Mouse (Mus musculus) hindbrain, embryonic 10.5 days (tissue): Measurements from ENCODE around the gene Cyp4x1. TPM values are rescaled to one million over a fixed set of nuclear protein-coding genes. Genes with fewer than 3 reads are reported as not detected.
"Not testable (repeated sequence)": the region's sequence is repeated elsewhere in the genome, so short reads cannot be mapped to it uniquely, and the experiment has no call there.

Source experiments
- DNase-seq: peaks from one replicate; pipeline ENCODE4 v3.0.0-alpha.2; 2017; ENCODE audit warnings: low spot score
- H3K27ac ChIP-seq: fragments of 300-500 bp; sonication (generic); 2 replicates; pipeline ENCODE4 v1.5.1; 2016; ENCODE audit warnings: mild to moderate bottlenecking, moderate library complexity
- H3K27me3 ChIP-seq: fragments of 300-500 bp; sonication (generic); 2 replicates; pipeline ENCODE4 v1.6.1; 2016; ENCODE audit warnings: mild to moderate bottlenecking; ENCODE audit not compliant: poor library complexity, insufficient read depth, severe bottlenecking
- H3K36me3 ChIP-seq: fragments of 300-500 bp; sonication (generic); 2 replicates; pipeline ENCODE4 v1.6.1; 2016; ENCODE audit warnings: mild to moderate bottlenecking, moderate library complexity
- H3K4me1 ChIP-seq: fragments of 300-500 bp; sonication (generic); replicated peaks from 2 replicates; pipeline ENCODE4 v1.6.1; 2016; ENCODE audit warnings: mild to moderate bottlenecking
- H3K4me3 ChIP-seq: fragments of 300-500 bp; sonication (generic); 2 replicates; pipeline ENCODE4 v1.5.1; 2016; ENCODE audit warnings: mild to moderate bottlenecking, moderate library complexity
- H3K9me3 ChIP-seq: fragments of 300-500 bp; sonication (generic); 2 replicates; pipeline ENCODE4 v1.6.1; 2016; ENCODE audit warnings: mild to moderate bottlenecking, moderate library complexity
- WGBS: fragments of 180-500 bp; shearing (Covaris S2); methylation state at CpG from one replicate; pipeline ENCODE4 v1.1.7; 2016; 5-methylcytosine and 5-hydroxymethylcytosine counted together
- polyA plus RNA-seq: library from polyadenylated mRNA; unstranded; fragments of >200 nt; fragmentation: Nextera tagmentation; extraction: Ambion mirVana; gene quantifications from 2 replicates; pipeline ENCODE4 v1.2.1, GENCODE M21; 2016

Gene Cyp4x1
- 0.40 and 0.82 TPM in 2 replicates for polyA plus RNA-seq

DNA sequence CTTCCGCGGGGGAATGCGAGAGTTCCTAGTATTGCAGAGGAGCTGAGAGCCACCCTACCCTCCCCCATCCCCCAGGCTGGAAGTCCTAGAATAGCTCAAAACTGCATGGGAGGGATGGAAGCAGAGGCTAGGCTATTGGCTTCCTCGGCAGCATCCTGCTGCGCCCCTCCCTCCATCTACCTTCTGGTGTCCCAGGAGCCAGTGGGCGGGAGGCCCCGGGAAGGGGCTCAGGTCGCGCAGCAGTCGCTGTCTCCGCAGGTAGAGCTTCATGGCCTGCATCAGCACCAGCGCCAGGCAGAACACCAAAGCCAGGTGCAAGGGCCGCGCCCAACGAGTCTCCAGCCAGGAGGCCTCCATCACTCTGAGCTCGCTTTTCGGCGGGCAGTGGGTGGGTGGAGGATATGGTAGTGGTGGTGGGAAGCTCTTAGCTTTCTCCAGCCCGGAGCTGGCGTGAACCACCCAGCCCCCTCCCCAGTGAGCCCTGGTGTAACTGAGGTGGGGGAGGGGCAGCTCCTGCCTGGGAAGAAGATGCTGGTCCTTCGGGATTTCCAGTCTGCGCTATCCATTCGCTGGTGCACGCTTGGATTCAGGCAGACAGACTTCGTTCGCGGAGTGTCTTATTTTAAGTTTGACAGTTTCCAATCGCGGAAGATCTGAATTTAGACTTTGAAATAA, at the start of gene Cyp4x1:
Gene Cyp4x1 (minus strand): TSS at position 661 of the 675 bp plus-strand sequence.
- peak within 1 kb of the TSS; percentile 57 for H3K4me3 ChIP-seq
- peak; percentile 30 for DNase-seq
- no peaks in the 10 kb centered on the region for H3K36me3 ChIP-seq
- H3K27ac ChIP-seq, result 0 out of 2 replicates have a peak within 1 kb of the TSS, but pooled peaks have one; percentile 17
- H3K9me3 ChIP-seq, result no peaks in the 10 kb centered on the region
- under 1% methylated on average over 29 of the region's 29 CpGs for WGBS
- peaks cover 12% of the 10 kb centered on the region for H3K4me1 ChIP-seq
- H3K27me3 ChIP-seq, result peaks cover 29% of the 10 kb centered on the region

DNA sequence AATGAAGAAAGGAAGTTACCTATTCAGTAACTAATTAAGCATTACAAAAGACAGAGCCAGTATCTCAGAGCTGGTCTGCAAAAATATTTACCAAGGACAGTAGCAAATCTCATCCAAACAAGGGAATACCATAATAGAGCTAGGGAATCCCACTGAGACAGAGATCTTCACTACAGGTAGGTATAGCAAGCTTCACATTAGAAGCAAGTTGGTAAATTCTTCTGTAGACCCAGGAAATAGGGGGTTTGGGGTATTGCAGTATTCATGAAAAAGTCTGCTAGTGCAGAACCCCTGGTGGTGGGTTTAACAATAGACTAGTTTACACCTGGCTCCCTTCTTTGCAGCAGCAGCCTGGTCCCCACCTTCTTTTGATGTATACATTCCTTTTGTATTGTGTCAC, 42.1 kb upstream of the Cyp4x1 start:
- not testable (repeated sequence) for H3K4me1 ChIP-seq, H3K27ac ChIP-seq

DNA sequence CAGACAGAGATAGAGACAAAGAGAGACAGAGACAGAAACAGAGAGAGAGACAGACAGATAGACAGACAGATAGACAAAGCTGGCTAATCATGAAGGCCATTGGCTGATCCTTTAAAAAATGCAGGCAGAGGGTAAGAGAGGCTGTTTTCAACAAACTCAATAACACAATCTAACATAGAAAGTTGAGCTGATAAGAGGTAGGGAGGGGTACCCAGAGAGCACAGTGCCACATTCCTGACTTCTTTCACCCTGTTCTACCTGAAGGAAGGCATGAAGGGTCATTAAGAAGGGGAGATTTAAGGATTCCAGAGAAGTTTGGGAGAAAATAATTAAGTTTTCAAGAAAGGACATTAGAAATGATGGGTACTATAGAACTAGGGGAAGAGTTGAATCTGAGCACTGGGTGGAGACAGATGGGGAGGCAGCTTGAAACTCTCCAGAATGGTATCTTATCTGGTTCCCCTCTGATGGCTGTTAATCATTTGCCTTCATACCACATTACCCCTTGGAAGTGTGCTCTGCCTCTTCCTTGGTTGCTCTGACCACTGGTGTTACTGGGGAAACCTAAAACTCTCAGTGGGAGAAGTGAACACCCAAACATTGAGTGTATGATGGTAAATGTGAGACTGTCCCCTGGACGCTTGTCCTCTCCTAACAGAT, 40.7 kb upstream of the Cyp4x1 start:
- no peak overlapping the region for H3K27ac ChIP-seq
- no peaks in the 10 kb centered on the region for H3K36me3 ChIP-seq

More for the DNA sequence above, 42.1 kb upstream of the Cyp4x1 start:
- not testable (repeated sequence) for H3K27me3 ChIP-seq, DNase-seq, H3K36me3 ChIP-seq, H3K4me3 ChIP-seq, H3K9me3 ChIP-seq

DNA sequence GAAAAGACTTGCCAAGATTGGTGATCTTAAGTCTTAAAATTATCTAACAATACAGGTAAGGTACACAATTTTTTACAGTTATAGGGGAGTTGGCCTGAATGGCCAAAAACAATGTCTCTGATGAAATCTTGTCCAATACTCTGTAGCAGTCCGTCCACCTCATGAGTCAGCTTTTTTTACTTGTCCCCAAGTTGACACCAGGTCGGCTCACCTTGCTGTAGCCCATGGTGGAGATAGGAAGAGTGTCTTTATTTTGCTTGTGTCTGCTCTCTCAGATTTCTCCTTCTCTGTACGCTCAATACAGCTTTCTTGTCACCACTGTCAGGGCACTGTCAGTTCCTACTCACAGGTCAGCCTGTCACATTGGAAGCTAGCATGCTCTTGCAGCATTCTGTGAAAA, 24.9 kb upstream of the Cyp4x1 start:
- not testable (repeated sequence) for H3K27ac ChIP-seq, H3K27me3 ChIP-seq, H3K36me3 ChIP-seq, H3K4me3 ChIP-seq, H3K4me1 ChIP-seq, H3K9me3 ChIP-seq, DNase-seq
- WGBS, result 83% methylated on average over 3 of the region's 3 CpGs

More for the DNA sequence above, 40.7 kb upstream of the Cyp4x1 start:
- Histone ChIP-seq H3K9me3 (0 out of 2 replicates have a peak, but pooled peaks cover 2% of the 10 kb centered on the region), H3K4me1 (no peaks in the 10 kb centered on the region), H3K27me3 (no peaks in the 10 kb centered on the region), H3K4me3 (no peak overlapping the region)
- DNase-seq, result no peak
- 67% methylated on average over 1 of the region's 1 CpGs for WGBS

DNA sequence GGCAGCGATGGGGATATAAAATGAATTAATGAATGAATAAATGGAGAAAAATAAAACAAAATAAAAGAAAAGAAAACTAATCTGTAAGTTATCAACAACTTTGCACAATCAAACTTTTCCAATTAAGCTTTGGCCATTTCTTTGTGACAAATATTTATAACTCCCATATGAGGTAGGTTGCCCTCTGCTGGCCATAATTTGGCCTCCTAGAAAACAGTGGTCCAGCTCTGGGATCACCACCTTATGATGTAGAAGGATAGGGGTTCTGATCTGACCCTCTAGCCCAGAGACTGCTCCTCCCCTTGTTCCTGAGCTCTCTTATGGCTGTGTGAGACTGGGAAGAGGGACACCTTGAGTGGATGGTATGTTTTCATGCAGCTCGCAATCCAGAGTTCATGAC, 20.6 kb upstream of the Cyp4x1 start:
- no peaks in the 10 kb centered on the region for H3K4me1 ChIP-seq
- no peaks in the 10 kb centered on the region for H3K36me3 ChIP-seq
- no peaks in the 10 kb centered on the region for H3K9me3 ChIP-seq
- H3K4me3 ChIP-seq, result no peak overlapping the region
- no peak overlapping the region for H3K27ac ChIP-seq
- no peaks in the 10 kb centered on the region for H3K27me3 ChIP-seq
- no peak for DNase-seq
- WGBS, result 87% methylated on average over 2 of the region's 2 CpGs

DNA sequence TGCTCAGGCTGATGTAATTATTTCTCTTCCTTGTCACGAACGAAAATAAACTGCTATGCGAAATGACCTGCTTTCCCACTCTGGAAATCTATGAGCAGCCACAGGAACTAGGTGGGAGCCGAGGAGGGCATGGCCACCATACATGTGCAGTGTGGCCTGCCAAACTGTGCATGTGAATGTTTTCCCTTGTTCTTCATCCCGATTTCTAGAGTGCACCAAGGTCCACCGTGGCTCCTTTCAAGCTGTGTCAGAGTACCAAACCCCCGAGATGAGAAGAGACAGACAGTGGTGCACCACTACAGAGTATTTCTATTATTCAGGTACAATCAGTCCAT, 182 bp upstream of the Cyp4x1 start:
- peaks cover 29% of the 10 kb centered on the region for H3K27me3 ChIP-seq
- peaks cover 12% of the 10 kb centered on the region for H3K4me1 ChIP-seq
- H3K9me3 ChIP-seq, result no peaks in the 10 kb centered on the region
- peak overlapping the region; percentile 57 for H3K4me3 ChIP-seq
- 16% methylated on average over 7 of the region's 7 CpGs for WGBS
- H3K27ac ChIP-seq, result no peak overlapping the region
- DNase-seq, result no peak
- H3K36me3 ChIP-seq, result no peaks in the 10 kb centered on the region

DNA sequence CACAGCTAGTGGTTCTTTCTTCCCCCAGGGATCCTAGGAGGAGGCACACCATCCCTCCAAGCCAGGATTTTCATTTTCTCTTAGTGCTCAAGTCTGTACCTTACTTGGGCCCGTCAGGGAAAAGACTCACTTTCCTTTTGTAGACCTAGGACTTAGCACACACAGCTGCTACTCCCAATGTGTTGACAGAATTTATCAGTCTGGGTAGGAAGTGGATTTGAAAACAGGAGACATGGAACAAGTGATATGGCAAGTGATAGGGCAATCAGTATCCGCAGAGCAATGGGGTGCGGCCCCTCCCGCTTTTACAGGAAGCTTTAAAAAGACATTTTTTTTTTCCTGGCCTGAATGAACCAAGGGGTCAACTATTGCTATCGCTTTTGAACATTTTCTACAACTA, 996 bp downstream of the Cyp4x1 start:
- peak overlapping the region; percentile 57; the same call in 1 of the 2 replicates for H3K4me3 ChIP-seq
- H3K4me1 ChIP-seq, result peaks cover 12% of the 10 kb centered on the region
- H3K9me3 ChIP-seq, result no peaks in the 10 kb centered on the region
- no peak overlapping the region for H3K27ac ChIP-seq
- DNase-seq, result no peak
- WGBS, result 9% methylated on average over 5 of the region's 5 CpGs
- H3K36me3 ChIP-seq, result no peaks in the 10 kb centered on the region
- peaks cover 29% of the 10 kb centered on the region for H3K27me3 ChIP-seq

DNA sequence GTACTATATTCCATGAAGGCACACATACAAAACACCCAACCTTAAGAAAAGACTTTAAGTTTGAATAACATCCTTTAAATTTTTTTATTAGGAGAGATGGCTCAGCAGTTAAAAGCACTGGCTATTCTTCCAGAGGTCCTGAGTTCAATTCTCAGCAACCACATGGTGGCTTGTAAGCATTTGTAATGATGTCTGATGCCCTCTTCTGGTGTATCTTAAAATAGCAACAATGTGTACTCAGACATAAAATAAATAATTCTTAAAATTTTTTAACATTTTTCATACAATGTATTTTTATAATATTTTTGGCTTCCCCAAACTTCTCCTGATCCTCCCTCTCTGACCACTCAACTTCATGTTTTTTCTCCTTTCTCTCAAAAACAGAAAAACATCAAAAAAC, 9.4 kb downstream of the Cyp4x1 start:
- H3K36me3 ChIP-seq, result no peaks in the 10 kb centered on the region
- no peak for DNase-seq

DNA sequence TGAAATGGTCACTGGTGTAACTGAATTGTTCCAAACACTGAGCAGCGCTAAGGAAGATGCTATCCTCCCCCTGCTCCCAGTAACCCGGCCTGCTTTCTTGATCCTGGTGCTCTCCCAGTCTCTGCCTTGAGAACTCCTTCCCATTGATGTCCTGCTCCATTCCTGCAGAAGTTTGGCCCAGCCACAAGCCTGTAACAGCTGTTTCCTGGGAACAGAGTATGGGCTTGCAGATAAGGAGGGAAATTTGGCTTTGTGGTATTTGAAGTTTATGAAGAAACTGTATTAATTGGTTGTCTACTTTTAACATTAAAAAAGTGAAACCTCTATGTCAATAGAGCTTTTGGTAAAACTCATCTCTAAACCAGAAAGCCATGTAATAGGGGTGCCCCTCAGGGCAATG, 10.6 kb downstream of the Cyp4x1 start:
- H3K4me1 ChIP-seq, result no peaks in the 10 kb centered on the region
- H3K27ac ChIP-seq, result no peak overlapping the region
- 70% methylated on average over 2 of the region's 2 CpGs for WGBS
- no peaks in the 10 kb centered on the region for H3K36me3 ChIP-seq
- no peaks in the 10 kb centered on the region for H3K9me3 ChIP-seq
- no peak for DNase-seq
- no peak overlapping the region for H3K4me3 ChIP-seq
- H3K27me3 ChIP-seq, result no peaks in the 10 kb centered on the region

More for the DNA sequence above, 9.4 kb downstream of the Cyp4x1 start:
- H3K9me3 ChIP-seq, result no peaks in the 10 kb centered on the region
- H3K4me1 ChIP-seq, result no peaks in the 10 kb centered on the region
- no peaks in the 10 kb centered on the region for H3K27me3 ChIP-seq
- no peak overlapping the region for H3K27ac ChIP-seq
- H3K4me3 ChIP-seq, result no peak overlapping the region

DNA sequence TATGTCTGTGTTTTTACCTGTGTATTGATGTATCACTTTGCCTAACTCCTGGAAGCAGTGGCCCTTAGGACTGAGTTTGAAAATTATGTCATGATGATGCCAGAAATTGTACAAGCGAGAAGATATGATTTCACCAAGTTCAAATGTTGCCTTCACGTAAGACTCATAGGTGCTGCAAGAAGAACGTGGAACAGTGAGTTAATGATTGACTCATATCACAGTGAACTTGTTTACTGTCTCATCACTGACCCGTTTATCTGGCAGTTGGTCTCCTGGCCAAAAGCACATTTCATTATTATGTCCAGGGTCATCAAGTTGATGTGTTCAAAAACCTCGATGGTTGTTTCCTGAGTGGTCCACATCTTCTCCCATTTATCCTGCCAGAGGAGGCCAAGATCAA, 12.5 kb downstream of the Cyp4x1 start:
- no peaks in the 10 kb centered on the region for H3K4me1 ChIP-seq
- WGBS, result 87% methylated on average over 5 of the region's 5 CpGs
- no peaks in the 10 kb centered on the region for H3K27me3 ChIP-seq
- H3K27ac ChIP-seq, result no peak overlapping the region
- no peaks in the 10 kb centered on the region for H3K36me3 ChIP-seq
- no peak for DNase-seq
- H3K9me3 ChIP-seq, result no peaks in the 10 kb centered on the region
- no peak overlapping the region for H3K4me3 ChIP-seq

DNA sequence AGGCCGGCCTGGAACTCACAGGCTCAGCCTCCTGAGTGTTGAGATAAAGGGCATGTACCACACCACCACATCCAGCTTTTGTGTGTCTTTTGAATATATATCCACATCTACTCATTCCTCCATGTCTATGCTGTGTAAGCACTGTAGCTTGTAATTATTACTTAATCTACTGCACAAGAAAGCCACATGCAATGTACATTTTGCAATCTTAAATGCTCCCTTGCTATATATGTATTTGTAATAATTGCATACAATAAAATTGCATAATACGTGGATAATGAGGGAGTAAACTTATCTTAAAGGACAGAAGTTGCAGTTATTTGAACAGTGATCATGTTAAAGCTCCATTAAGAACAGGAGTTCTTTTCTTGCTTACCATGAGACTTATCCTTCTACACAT, 12.9 kb downstream of the Cyp4x1 start:
- H3K4me1 ChIP-seq, result no peaks in the 10 kb centered on the region
- 85% methylated on average over 2 of the region's 2 CpGs for WGBS
- no peaks in the 10 kb centered on the region for H3K9me3 ChIP-seq
- no peak overlapping the region for H3K4me3 ChIP-seq
- no peaks in the 10 kb centered on the region for H3K27me3 ChIP-seq
- H3K27ac ChIP-seq, result no peak overlapping the region
- no peak for DNase-seq
- no peaks in the 10 kb centered on the region for H3K36me3 ChIP-seq

DNA sequence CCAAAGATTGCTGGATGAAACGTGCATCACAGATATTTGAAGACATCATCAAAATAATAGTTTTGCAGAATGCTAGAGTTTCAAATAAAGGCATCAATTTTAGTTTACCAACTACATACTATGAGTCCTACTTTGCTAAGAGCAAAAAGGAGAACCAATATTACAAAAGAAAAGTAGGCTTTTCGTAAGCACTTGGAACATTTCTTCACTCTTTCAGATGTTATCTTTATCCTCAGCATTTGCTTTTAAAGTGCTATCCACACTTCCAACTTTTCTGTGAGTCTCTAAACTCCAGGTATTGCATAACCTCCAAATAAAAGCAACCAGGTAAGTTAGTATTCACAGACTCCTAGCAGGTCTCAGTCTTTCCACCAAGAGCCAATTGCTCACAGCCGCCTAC, 14.4 kb downstream of the Cyp4x1 start:
- 94% methylated on average over 3 of the region's 3 CpGs for WGBS
- H3K27me3 ChIP-seq, result no peaks in the 10 kb centered on the region
- no peaks in the 10 kb centered on the region for H3K4me1 ChIP-seq
- DNase-seq, result no peak
- no peaks in the 10 kb centered on the region for H3K9me3 ChIP-seq
- no peak overlapping the region for H3K4me3 ChIP-seq
- H3K27ac ChIP-seq, result no peak overlapping the region
- H3K36me3 ChIP-seq, result no peaks in the 10 kb centered on the region

DNA sequence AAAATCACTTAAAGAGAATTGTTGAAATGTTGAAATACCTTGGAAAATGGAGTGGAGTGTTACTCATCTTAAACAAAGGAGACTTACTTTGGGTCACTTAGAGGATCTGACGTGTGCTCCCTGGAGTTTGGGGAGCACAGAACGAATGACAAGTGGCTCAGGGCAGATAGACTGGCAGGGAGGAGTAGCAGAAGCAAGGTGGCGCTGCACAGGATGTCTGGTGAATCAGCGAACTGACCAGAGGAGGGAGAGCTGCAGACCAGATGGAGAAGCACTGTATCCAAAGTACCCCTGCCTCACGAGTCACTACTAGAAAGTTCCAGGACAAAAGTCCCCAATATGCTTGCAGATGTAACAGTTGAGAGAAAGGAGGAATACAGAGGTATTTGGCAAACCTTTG, 20.8 kb downstream of the Cyp4x1 start:
- H3K4me1 ChIP-seq, result no peaks in the 10 kb centered on the region
- H3K4me3 ChIP-seq, result no peak overlapping the region
- no peaks in the 10 kb centered on the region for H3K36me3 ChIP-seq
- H3K27me3 ChIP-seq, result no peaks in the 10 kb centered on the region
- H3K27ac ChIP-seq, result no peak overlapping the region
- 24% methylated on average over 5 of the region's 5 CpGs for WGBS
- no peak for DNase-seq
- no peaks in the 10 kb centered on the region for H3K9me3 ChIP-seq
